Mouse (Mus musculus) G1E (cell line): Measurements from ENCODE around the gene Pik3c2b. TPM values are rescaled to one million over a fixed set of nuclear protein-coding genes. Genes with fewer than 3 reads are reported as not detected.
"Not testable (repeated sequence)": the region's sequence is repeated elsewhere in the genome, so short reads cannot be mapped to it uniquely, and the experiment has no call there.

Experiments
- ATAC-seq: 2 replicates; pipeline ENCODE4 v1.8.0; 2016; ENCODE audit warnings: mild to moderate bottlenecking; ENCODE audit not compliant: insufficient number of reproducible peaks, poor library complexity, low FRiP score, severe bottlenecking; ENCODE audit errors: extremely low read depth
- DNase-seq: peaks from one replicate; pipeline ENCODE4 v3.0.0; 2012; ENCODE audit warnings: low spot score
- H3K27me3 ChIP-seq: 2 replicates; pipeline ENCODE4 v1.6.1; 2012; ENCODE audit warnings: mild to moderate bottlenecking, low read length, inconsistent platforms; ENCODE audit not compliant: insufficient read depth
- H3K36me3 ChIP-seq: replicated peaks from 2 replicates; pipeline ENCODE3; 2012; ENCODE audit warnings: mild to moderate bottlenecking, inconsistent platforms
- H3K4me1 ChIP-seq: 2 replicates; pipeline ENCODE4 v1.6.1; 2012; ENCODE audit warnings: low read depth, low read length, inconsistent platforms, mixed read lengths; ENCODE audit not compliant: insufficient read depth
- H3K4me3 ChIP-seq: 2 replicates; pipeline ENCODE4 v1.5.1; 2012; ENCODE audit warnings: low read depth, mild to moderate bottlenecking, inconsistent platforms, low read length, moderate library complexity, mixed read lengths
- H3K9me3 ChIP-seq: replicated peaks from 2 replicates; pipeline ENCODE4 v1.6.1; 2012; ENCODE audit warnings: inconsistent platforms
- CTCF ChIP-seq: IDR thresholded peaks from 2 replicates; pipeline ENCODE4 v1.5.1; 2012; ENCODE audit warnings: low read depth, low read length, inconsistent platforms, mixed read lengths
- GATA1 ChIP-seq: IDR thresholded peaks from 2 replicates; pipeline ENCODE4 v1.6.1; 2012; ENCODE audit warnings: borderline replicate concordance, low read length, inconsistent platforms, mixed read lengths
- GATA2 ChIP-seq: IDR thresholded peaks from 2 replicates; pipeline ENCODE4 v1.6.1; 2012; ENCODE audit warnings: low read depth, low read length, inconsistent platforms, borderline replicate concordance
- POLR2AphosphoS5 ChIP-seq: IDR thresholded peaks from 2 replicates; pipeline ENCODE4 v1.6.1; 2012; ENCODE audit warnings: low read depth, low read length, inconsistent platforms; ENCODE audit not compliant: insufficient replicate concordance
- TAL1 ChIP-seq: conservative IDR thresholded peaks from 2 replicates; pipeline ENCODE4 v1.6.1; 2012; ENCODE audit warnings: low read depth, low read length, inconsistent platforms, mixed read lengths
- polyA plus RNA-seq: library from polyadenylated mRNA; stranded (reverse); fragments of >175 nt; gene quantifications from 2 replicates; pipeline ENCODE4 v1.2.3, GENCODE M21; 2012
- total RNA-seq, 2 experiments: library from RNA; stranded (forward) in 1 of 2; stranded (reverse) in 1 of 2; fragments of 200-1000 nt in 1 of 2; fragments of >200 nt in 1 of 2; fragmentation: Nextera tagmentation in 1 of 2; gene quantifications; 2 replicates each; pipeline ENCODE4 v1.2.3; 2014 to 2017

Pik3c2b gene
- total and polyA plus RNA-seq, 3 experiments = 0.27 TPM; not detected in 2

GRCm38 (mm10) chr1:133032981-133033315 is 12.5 kb upstream of the Pik3c2b start:
- DNase-seq (no peak), ATAC-seq (no peak)
- Histone ChIP-seq H3K4me1 (peaks cover 26% of the 10 kb centered on the region), H3K4me3 (peak overlapping the region; percentile 72), H3K9me3 (no peaks in the 10 kb centered on the region), H3K36me3 (no peaks in the 10 kb centered on the region), H3K27me3 (no peaks in the 10 kb centered on the region)
- TF ChIP-seq TAL1 (no peak), GATA2 (no peak), GATA1 (no peak), POLR2AphosphoS5 (no peak), CTCF (no peak)

- no peaks in the 10 kb centered on the region for H3K27me3 ChIP-seq
- DNase-seq (peak; percentile 60), ATAC-seq (peak; percentile 71)
- no peak for TF ChIP-seq TAL1
- TF ChIP-seq POLR2AphosphoS5 = no peak
- H3K4me1 ChIP-seq = peaks cover 21% of the 10 kb centered on the region
- H3K9me3 ChIP-seq = no peaks in the 10 kb centered on the region
- no peaks in the 10 kb centered on the region for H3K36me3 ChIP-seq
- peak overlapping the region; percentile 72 for H3K4me3 ChIP-seq
Measured at GRCm38 (mm10) chr1:133033316-133034090, 12.0 kb upstream of the Pik3c2b start.

DNA sequence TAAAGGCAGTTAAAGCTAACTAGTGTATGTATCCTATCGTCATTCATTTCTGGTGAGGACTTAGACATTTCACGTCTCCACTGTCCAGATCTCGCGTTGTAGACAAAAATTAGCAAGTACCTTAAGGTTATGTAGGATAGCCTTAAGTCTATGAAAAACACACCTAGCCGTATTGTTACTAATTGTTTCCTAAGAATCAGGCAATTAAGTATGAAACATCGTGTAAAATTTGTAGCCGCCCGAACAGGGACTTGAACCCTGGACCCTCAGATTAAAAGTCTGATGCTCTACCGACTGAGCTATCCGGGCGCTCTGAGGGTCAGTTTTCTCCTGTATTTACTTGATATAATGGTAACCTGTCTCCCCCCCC is 11.4 kb upstream of the Pik3c2b start:
- DNase-seq (no peak), ATAC-seq (peak; percentile 58)
- no peaks in the 10 kb centered on the region for H3K27me3 ChIP-seq
- TF ChIP-seq GATA1 (no peak), POLR2AphosphoS5 (no peak), CTCF (no peak), TAL1 (no peak), GATA2 (no peak)
- no peaks in the 10 kb centered on the region for H3K36me3 ChIP-seq
- peak overlapping the region; percentile 72 for H3K4me3 ChIP-seq
- H3K9me3 ChIP-seq = no peaks in the 10 kb centered on the region
- H3K4me1 ChIP-seq = peaks cover 19% of the 10 kb centered on the region

DNA sequence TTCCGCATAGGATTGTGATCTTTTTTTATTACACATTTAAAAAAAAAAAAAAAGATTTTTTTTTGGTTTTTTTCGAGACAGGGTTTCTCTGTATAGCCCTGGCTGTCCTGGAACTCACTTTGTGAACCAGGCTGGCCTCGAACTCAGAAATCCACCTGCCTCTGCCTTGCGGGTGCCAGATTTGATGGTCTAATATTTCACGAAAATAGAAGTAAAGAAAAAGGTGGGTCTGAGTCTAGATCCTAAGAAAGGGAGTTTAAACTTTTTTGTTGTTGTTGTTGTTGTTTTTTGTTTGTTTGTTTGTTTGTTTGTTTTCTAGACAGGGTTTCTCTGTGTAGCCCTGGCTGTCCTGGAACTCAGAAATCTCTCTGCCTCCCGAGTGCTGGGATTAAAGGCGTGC is 10.8 kb upstream of the Pik3c2b start:
- not testable (repeated sequence) for H3K4me3 ChIP-seq, DNase-seq, H3K9me3 ChIP-seq, H3K36me3 ChIP-seq, H3K27me3 ChIP-seq, ATAC-seq
- peaks cover 22% of the 10 kb centered on the region for H3K4me1 ChIP-seq

- TF ChIP-seq GATA2 = no peak
- TF ChIP-seq CTCF = peak; percentile 67
- H3K4me3 ChIP-seq = no peak overlapping the region
- no peaks in the 10 kb centered on the region for H3K36me3 ChIP-seq
- peaks cover 15% of the 10 kb centered on the region for H3K27me3 ChIP-seq
- DNase-seq = peak; percentile 61
- ATAC-seq = 0 out of 2 replicates have a peak, but pooled peaks have one; percentile 8
- no peaks in the 10 kb centered on the region for H3K9me3 ChIP-seq
- H3K4me1 ChIP-seq = peaks cover 8% of the 10 kb centered on the region
Measured at GRCm38 (mm10) chr1:133039505-133039949, 5.9 kb upstream of the Pik3c2b start.

DNA sequence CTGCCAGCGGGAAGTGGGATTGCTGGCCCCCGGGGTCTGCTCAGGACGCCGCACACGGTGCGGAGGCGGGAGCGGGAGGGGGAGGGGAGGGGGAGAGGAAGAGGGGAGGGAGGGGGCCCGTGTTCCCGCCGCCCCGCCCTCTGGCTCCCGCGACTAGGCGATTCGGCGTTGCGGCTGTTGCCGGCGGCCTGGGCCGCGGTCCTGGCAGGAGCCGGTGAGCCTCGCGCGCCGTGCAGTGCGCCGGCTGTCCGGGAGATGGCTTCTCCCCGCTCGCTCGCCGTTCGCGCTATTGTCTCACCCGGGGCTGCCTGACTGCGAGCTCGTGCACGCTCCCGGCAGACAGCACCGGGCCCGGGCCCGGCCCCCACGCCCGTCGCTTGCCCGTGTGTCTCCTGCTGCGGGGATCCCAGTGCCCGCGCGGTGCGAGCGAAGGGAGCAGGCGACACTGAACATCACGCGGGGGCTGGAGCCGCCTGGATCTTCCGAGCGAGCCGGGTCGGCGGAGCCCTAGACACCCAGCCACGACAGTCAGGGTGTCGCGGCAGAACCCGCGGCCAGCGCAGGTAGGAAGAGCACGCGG is 484 bp downstream of the Pik3c2b start:
- H3K36me3 ChIP-seq = no peaks in the 10 kb centered on the region
- peak overlapping the region; percentile 52; the same call in 1 of the 2 replicates for H3K4me3 ChIP-seq
- DNase-seq (peak; percentile 31), ATAC-seq (no peak)
- H3K4me1 ChIP-seq = peaks cover 6% of the 10 kb centered on the region; the same call in 1 of the 2 replicates
- peaks cover 69% of the 10 kb centered on the region for H3K27me3 ChIP-seq
- no peaks in the 10 kb centered on the region for H3K9me3 ChIP-seq
- no peak for TF ChIP-seq POLR2AphosphoS5
- TF ChIP-seq CTCF = no peak
- no peak for TF ChIP-seq GATA2
- no peak for TF ChIP-seq GATA1

DNA sequence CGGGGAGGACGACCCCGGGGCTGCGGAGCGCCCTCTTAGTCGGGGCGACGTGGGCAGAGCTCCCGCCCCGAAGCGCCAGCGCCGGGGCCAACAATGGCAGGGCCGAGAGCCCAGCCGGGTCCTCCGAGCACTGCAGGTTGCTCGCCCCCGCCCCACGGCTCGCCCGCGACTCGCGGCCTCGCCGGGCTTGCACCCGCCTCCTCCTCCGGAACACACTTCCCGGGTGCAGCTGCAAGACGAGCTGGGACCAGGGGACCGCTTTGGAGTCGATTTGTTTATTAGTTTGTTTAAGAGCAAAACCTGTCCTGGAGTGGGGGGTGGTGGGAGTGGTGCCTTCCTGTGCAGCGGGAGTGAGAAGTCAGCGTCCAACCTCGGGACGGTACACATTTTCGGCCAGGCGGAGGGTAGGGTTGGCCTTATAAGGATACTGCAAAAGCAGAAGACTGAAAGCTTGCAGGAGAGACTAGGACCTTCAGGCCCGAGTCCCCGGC is 1.0 kb downstream of the Pik3c2b start:
- Histone ChIP-seq H3K4me3 (peak overlapping the region; percentile 52; the same call in 1 of the 2 replicates), H3K27me3 (peaks cover 69% of the 10 kb centered on the region), H3K9me3 (no peaks in the 10 kb centered on the region), H3K36me3 (no peaks in the 10 kb centered on the region), H3K4me1 (peaks cover 6% of the 10 kb centered on the region; the same call in 1 of the 2 replicates)
- ATAC-seq = no peak
- DNase-seq = no peak
- no peak for TF ChIP-seq GATA2
- no peak for TF ChIP-seq GATA1
- TF ChIP-seq TAL1 = no peak
- no peak for TF ChIP-seq CTCF
- no peak for TF ChIP-seq POLR2AphosphoS5
